Mouse (Mus musculus): ENCODE results near the gene Myo19.

DNA sequence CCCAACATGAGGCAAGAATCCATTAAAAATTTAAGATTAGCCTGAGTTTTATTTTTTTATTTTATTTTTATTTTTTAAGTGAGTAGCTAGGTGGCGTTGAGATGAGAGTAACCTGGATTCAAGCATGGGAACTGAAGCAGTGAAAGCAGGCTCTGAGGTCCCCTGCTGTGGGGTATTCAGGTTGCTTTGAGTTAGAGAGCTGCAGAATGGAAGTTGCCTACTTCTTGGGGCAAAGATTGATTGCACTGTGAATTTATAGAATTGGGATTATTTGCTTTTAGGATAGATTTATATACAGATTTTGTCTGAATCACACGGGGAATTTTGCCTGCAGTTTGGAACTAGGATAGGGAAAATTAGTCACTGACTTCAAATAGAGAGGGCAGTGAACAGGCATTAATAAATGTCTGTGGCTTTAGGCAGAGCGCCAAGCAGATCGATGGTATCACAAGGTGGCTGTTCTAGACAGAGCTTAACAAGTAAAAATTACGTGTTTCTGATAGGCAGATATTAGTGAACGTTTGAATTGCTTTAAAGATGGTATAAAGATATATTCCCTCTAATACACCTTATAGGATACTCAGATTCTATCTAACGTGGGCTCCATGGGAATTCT, 32.4 kb upstream of the Myo19 start:
- TF ChIP-seq CTCF (IDR thresholded peaks at IDR 0.05; ENCODE audit: control insufficient read depth, insufficient read depth, insufficient replicate concordance, low read depth, low read length) (no peak), POLR2A (IDR thresholded peaks at IDR 0.05; ENCODE audit: control insufficient read depth, low read depth, low read length) (no peak)
